In the genomic region with DNA sequence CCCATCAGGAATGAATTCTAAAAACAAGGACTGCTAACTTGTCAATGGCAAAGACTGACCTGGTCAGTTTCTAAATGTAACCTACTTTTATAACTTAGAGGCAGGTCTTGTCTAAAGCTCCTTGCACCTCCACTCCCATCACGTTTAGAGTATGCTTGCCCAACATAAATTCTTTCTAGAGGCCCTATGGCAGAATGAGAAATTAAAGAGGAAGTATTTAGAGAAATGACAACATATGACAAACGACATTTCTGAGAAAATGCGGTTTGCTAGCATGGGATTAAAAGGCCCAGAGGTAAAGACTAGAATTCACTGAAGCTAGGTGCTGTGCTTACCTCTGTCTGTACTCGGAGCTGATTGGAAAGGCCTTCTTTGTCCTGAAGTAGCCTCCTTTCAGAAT, we compare ENCODE assay signal across 18 mouse cellular contexts.
"Had no signal": no experiment of that assay in that cellular context is flagged by ENCODE, and none has a peak within 500 bp of the region (broad histone marks: within the 10 kb centered on the region; RNA-seq: fewer than 3 reads in every experiment).

No protein-coding gene starts in this region.

- H3K9ac ChIP-seq: liver, embryonic 14.5 days; lung, embryonic 14.5 days; midbrain, embryonic 12.5 days; neural tube, embryonic 13.5 days; neural tube, embryonic 15.5 days had no signal

- H3K4me3 ChIP-seq: midbrain, embryonic 10.5 days; midbrain, embryonic 12.5 days; myocyte; neural tube, embryonic 13.5 days; neural tube, embryonic 15.5 days had no signal

- H3K27me3 ChIP-seq: midbrain, embryonic 12.5 days; neural tube, embryonic 13.5 days; neural tube, embryonic 15.5 days had no signal

- H3K9me3 ChIP-seq: midbrain, embryonic 10.5 days; midbrain, embryonic 12.5 days; neural tube, embryonic 13.5 days; neural tube, embryonic 15.5 days had no signal

- H3K27ac ChIP-seq: liver, embryonic 14.5 days; midbrain, embryonic 10.5 days; midbrain, embryonic 12.5 days; neural tube, embryonic 13.5 days; neural tube, embryonic 15.5 days had no signal

- H3K4me2 ChIP-seq: lung, embryonic 14.5 days; midbrain, embryonic 12.5 days; neural tube, embryonic 13.5 days; neural tube, embryonic 15.5 days had no signal

- ATAC-seq: midbrain, embryonic 16.5 days had no signal

- DNase-seq: lung, adult 18-20 months; lung, embryonic 14.5 days; lung, postnatal 10 days; lung, postnatal 4 days; midbrain, embryonic 14.5 days; retina, postnatal 1 day; right cerebral cortex, adult 18-20 months; right cerebral cortex, postnatal 14 days; thymus, adult 18-20 months; thymus, postnatal 14 days; thymus, postnatal 36 days had no signal
